Mouse (Mus musculus) stomach, postnatal 0 days (tissue): ENCODE results near the gene Tnr. TPM values are rescaled to one million over a fixed set of nuclear protein-coding genes. Genes with fewer than 3 reads are reported as not detected.
A peak's percentile ranks its signal among the peaks of the same experiment; 100 is the strongest.

ENCODE experiments used
- ATAC-seq: fragments of 200-750 bp; cut with Nextera tagmentation; 2 replicates; pipeline ENCODE4 v1.8.0; 2017; ENCODE audit not compliant: low FRiP score, low TSS enrichment
- DNase-seq: peaks from one replicate; pipeline ENCODE4 v3.0.0-alpha.2; 2016; ENCODE audit warnings: low spot score
- H3K27ac ChIP-seq: fragments of 300-500 bp; sonication (generic); replicated peaks from 2 replicates; pipeline ENCODE4 v1.5.1; 2014; ENCODE audit warnings: mild to moderate bottlenecking, control low read depth
- H3K27me3 ChIP-seq: fragments of 300-500 bp; sonication (generic); 2 replicates; pipeline ENCODE4 v1.6.1; 2014; ENCODE audit warnings: low read length; ENCODE audit not compliant: control insufficient read depth, insufficient read depth
- H3K36me3 ChIP-seq: fragments of 300-500 bp; sonication (generic); 2 replicates; pipeline ENCODE4 v1.6.1; 2014; ENCODE audit warnings: low read length, mixed read lengths; ENCODE audit not compliant: control insufficient read depth, insufficient read depth
- H3K4me1 ChIP-seq: fragments of 300-500 bp; sonication (generic); replicated peaks from 2 replicates; pipeline ENCODE4 v1.6.1; 2014; ENCODE audit warnings: antibody characterized with exemption; ENCODE audit not compliant: control insufficient read depth, insufficient read depth
- H3K4me2 ChIP-seq: fragments of 300-500 bp; sonication (generic); replicated peaks from 2 replicates; pipeline ENCODE4 v1.6.1; 2014; ENCODE audit warnings: low read depth, mild to moderate bottlenecking, control low read depth, moderate library complexity
- H3K4me3 ChIP-seq: fragments of 300-500 bp; sonication (generic); 2 replicates; pipeline ENCODE4 v1.5.1; 2014; ENCODE audit warnings: low read depth, low read length, control low read depth
- H3K9ac ChIP-seq: fragments of 300-500 bp; sonication (generic); 2 replicates; pipeline ENCODE4 v1.6.1; 2014; ENCODE audit warnings: mild to moderate bottlenecking, low read length, control low read depth, mixed read lengths
- H3K9me3 ChIP-seq: fragments of 300-500 bp; sonication (generic); 2 replicates; pipeline ENCODE4 v1.6.1; 2016; ENCODE audit warnings: low read length; ENCODE audit not compliant: control insufficient read depth
- CTCF ChIP-seq: IDR thresholded peaks from 2 replicates; pipeline ENCODE4 v1.5.1; 2016; ENCODE audit warnings: antibody characterized with exemption, low read depth, mild to moderate bottlenecking, moderate library complexity
- EP300 ChIP-seq: optimal IDR thresholded peaks from 2 replicates; pipeline ENCODE3; 2016; ENCODE audit warnings: antibody characterized with exemption
- whole genome bisulfite sequencing: fragments of 180-500 bp; shearing (Covaris S2); extraction: QIAGEN DNeasy Blood & Tissue Kit; methylation state at CpG from one replicate; pipeline ENCODE4 v1.1.7; 2014; 5-methylcytosine and 5-hydroxymethylcytosine counted together
- polyA plus RNA-seq: library from polyadenylated mRNA; unstranded; fragments of >200 nt; fragmentation: Nextera tagmentation; extraction: Ambion mirVana; gene quantifications from 2 replicates; pipeline ENCODE4 v1.2.1, GENCODE M21; 2015

Gene Tnr
- 0.10 and 0.30 TPM in 2 replicates for polyA plus RNA-seq

DNA sequence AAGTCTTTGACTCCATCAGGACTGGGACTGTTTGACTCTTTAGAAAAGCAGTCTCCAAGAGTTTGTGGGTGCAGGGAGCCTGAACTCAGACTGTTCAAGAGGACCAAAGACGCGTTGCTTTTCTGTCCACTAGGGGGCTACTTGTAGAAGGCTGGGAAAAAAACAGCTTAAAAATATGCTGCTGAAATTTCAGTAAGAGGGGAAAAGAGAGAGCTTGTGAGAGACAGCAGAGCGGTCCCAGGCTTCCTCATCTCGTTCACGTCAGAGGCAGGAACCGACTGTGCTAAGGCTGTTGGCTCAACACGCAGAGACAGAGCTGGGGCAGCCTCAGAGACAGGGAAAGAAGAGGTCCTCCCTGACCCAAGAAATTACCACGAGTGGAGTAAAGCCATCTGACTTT, at the start of gene Tnr:
TSS of gene Tnr (plus strand) at position 192 of the 400 bp plus-strand sequence.
- Histone ChIP-seq H3K27me3 (no peaks in the 10 kb centered on the region), H3K9ac (no peak within 1 kb of the TSS), H3K9me3 (no peaks in the 10 kb centered on the region), H3K4me2 (no peak within 1 kb of the TSS), H3K27ac (no peak within 1 kb of the TSS), H3K4me3 (no peak within 1 kb of the TSS), H3K36me3 (no peaks in the 10 kb centered on the region), H3K4me1 (no peaks in the 10 kb centered on the region)
- WGBS, result 9% methylated on average over 8 of the region's 8 CpGs
- DNase-seq, result peak; percentile 30
- TF ChIP-seq EP300 (no peak), CTCF (peak; percentile 69)
- no peak for ATAC-seq

DNA sequence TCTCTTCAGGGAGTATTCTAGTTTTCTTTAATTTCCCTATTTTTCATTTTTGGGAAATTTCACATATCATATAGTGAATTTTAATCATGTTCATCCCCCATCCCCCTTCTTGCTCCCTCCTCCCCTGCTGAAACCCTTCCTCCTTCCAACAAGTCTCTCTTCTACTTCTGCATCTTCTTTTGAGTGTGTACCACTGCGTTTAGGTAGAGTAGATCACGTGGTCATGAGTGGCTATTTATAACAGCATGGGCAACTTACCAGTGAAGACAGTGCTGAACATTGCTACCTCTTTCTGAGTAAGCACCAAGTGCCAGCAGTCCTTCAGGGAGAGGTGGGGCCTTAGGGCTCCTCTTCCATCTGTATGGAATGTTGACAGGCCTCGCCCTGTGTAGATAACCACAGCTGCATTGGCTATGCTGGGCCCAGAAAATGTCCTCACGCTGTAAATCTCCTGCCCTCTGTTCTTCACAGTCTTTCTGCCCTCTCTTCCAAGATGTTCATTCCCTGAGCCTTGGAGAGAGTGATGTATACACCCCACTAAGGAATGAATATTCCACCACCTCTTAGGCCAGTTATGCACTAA, 33.6 kb upstream of the Tnr start:
- no peak for ATAC-seq
- Histone ChIP-seq H3K4me1 (no peaks in the 10 kb centered on the region), H3K36me3 (no peaks in the 10 kb centered on the region), H3K27ac (no peak overlapping the region), H3K4me2 (no peak overlapping the region), H3K4me3 (no peak overlapping the region), H3K27me3 (no peaks in the 10 kb centered on the region), H3K9me3 (no peaks in the 10 kb centered on the region), H3K9ac (no peak overlapping the region)
- 65% methylated on average over 4 of the region's 4 CpGs for WGBS
- no peak for DNase-seq
- no peak for TF ChIP-seq EP300
- no peak for TF ChIP-seq CTCF

DNA sequence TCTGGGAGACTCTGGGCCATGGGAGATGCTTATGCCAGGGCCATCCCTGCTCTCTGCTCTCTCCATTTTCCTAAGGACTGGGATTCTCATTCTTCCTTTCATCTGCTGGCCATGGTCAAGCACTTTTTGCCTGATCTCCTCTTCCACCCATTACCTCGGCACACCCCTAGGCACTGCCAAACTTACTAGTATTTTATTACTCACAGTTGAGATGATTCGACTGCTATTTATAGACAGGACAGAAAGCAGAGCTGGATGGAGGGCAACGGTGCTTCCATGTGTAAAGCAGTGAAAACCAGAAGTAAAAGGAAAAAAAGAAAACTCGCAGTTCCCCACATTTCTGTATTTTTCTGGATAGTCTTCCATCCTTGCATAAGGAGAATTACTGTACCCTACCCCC, 31.0 kb upstream of the Tnr start:
- H3K4me1 ChIP-seq, result no peaks in the 10 kb centered on the region
- WGBS, result 68% methylated on average over 4 of the region's 4 CpGs
- no peaks in the 10 kb centered on the region for H3K9me3 ChIP-seq
- H3K4me3 ChIP-seq, result no peak overlapping the region
- DNase-seq (no peak), ATAC-seq (no peak)
- no peak for TF ChIP-seq EP300
- no peak for TF ChIP-seq CTCF
- H3K4me2 ChIP-seq, result no peak overlapping the region
- no peaks in the 10 kb centered on the region for H3K27me3 ChIP-seq
- H3K27ac ChIP-seq, result no peak overlapping the region
- no peak overlapping the region for H3K9ac ChIP-seq
- H3K36me3 ChIP-seq, result no peaks in the 10 kb centered on the region

DNA sequence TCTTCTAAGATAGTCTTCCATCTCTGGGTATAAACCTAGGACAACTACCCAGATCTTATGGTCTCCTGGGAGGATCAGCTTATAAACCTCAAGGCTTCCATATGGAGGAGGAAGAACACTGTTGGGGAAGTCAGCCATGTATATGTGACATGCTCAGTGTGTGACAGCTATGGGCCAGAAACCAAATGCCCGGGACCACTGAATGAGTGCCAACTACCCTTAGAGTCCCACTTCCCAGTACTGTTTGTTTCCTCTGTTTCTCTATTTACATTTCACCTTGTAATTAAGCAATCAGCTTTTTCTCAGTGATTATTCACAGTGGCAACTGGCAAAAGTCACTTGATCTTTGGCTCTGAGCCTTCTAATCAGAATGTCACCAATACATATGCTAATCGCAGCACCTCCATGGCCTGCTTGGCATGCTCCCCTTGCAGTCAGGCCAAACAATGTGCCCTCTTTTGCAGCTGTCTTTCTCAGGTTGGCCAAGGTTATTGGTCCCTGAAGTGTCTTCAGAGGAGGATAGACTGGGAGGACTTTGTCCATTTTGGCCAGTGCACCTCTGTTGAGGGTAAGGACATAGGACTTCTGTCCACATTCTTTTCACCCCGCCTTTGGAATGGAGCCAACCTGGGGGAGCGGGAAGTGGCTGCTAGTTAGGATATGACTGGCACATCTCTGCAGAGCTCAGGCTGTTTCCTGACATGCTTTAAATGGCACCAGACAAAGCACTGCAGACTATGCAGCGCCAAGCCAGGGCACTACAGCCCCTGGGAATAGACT, 29.7 kb upstream of the Tnr start:
- 72% methylated on average over 5 of the region's 5 CpGs for WGBS
- Histone ChIP-seq H3K4me3 (no peak overlapping the region), H3K4me1 (no peaks in the 10 kb centered on the region), H3K36me3 (no peaks in the 10 kb centered on the region), H3K27ac (no peak overlapping the region), H3K4me2 (no peak overlapping the region), H3K27me3 (no peaks in the 10 kb centered on the region), H3K9me3 (no peaks in the 10 kb centered on the region), H3K9ac (no peak overlapping the region)
- ATAC-seq (no peak), DNase-seq (no peak)
- no peak for TF ChIP-seq EP300
- no peak for TF ChIP-seq CTCF

DNA sequence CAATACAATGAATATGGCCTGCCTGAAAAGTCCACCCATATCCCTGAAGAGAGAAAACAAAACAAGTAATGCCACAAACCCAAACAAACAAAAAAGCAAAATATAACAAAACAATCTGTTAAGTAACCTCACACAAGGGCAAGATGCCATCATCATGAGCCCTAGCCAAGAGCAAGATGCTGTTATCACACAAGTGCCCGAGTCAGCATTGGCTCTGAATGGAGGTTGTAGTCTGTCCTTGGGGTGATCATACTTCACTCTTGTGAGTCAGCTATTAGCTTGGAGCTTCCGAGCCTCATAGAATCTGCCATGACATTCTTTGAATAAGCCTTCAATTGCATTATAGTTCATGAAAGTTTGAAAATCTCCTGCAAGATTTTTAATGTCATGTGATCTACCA, 25.3 kb upstream of the Tnr start:
- Histone ChIP-seq H3K36me3 (no peaks in the 10 kb centered on the region), H3K4me3 (no peak overlapping the region), H3K27me3 (no peaks in the 10 kb centered on the region), H3K4me2 (no peak overlapping the region), H3K4me1 (no peaks in the 10 kb centered on the region), H3K27ac (no peak overlapping the region), H3K9me3 (no peaks in the 10 kb centered on the region), H3K9ac (no peak overlapping the region)
- ATAC-seq (no peak), DNase-seq (no peak)
- WGBS, result 81% methylated on average over 2 of the region's 2 CpGs
- TF ChIP-seq CTCF (no peak), EP300 (no peak)

DNA sequence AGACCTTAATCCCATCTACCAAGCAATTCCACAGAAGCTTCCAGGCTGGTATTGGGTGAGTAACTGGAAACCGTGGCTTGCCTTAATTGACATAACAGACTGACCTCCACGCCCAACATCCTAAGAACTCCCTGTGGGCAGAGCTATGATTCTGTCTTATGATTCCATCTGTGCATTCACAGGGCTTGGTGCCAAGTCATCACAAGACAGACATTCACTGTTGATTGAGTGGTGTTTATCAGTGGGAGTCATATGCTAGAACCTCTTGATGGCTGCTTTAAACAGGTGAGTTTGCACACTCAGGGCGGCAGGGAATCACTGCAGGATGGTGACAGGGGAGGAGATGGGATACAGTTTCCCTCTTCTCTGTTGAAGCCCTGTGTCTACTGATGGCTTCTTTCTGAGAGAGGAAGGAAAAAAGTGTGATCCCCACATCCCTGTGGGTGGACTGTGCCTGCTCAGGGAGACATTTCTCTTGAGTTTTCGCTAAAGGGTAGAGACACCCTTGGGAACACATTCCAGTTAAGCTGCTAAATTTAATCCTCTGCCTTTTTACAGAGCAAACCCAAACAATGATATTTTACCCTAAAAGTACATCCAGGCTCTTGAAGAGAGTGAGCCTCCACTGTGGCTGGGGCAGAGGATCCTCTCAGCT, 23.6 kb upstream of the Tnr start:
- ATAC-seq, result no peak

More for the DNA sequence above, 23.6 kb upstream of the Tnr start:
- no peaks in the 10 kb centered on the region for H3K36me3 ChIP-seq
- TF ChIP-seq EP300, result no peak
- TF ChIP-seq CTCF, result no peak
- no peak overlapping the region for H3K4me3 ChIP-seq
- no peak for DNase-seq
- no peaks in the 10 kb centered on the region for H3K9me3 ChIP-seq
- no peak overlapping the region for H3K9ac ChIP-seq
- no peak overlapping the region for H3K4me2 ChIP-seq
- no peak overlapping the region for H3K27ac ChIP-seq
- 74% methylated on average over 4 of the region's 4 CpGs for WGBS
- no peaks in the 10 kb centered on the region for H3K4me1 ChIP-seq
- no peaks in the 10 kb centered on the region for H3K27me3 ChIP-seq
